Mouse (Mus musculus) induced T-regulatory cell, adult 2 months (primary cell): ENCODE data around the gene Mbtps2.

Source experiments
- DNase-seq: peaks from one replicate; pipeline ENCODE4 v3.0.0-alpha.2; 2012; ENCODE audit warnings: low read depth

Gene Mbtps2

GRCm38 (mm10) chrX:157598186-157598996 is at the start of gene Mbtps2:
Mbtps2 (minus strand) TSS chrX:157598715.
- DNase-seq = peak; percentile 82

- no peak for DNase-seq
Observed at GRCm38 (mm10) chrX:157646399-157646798, 47.9 kb upstream of the Mbtps2 start.

GRCm38 (mm10) chrX:157644700-157645099 is 46.2 kb upstream of the Mbtps2 start:
- DNase-seq = no peak

- DNase-seq = peak; percentile 51
Observed at GRCm38 (mm10) chrX:157644300-157644699, 45.8 kb upstream of the Mbtps2 start.

- no peak for DNase-seq
Observed at GRCm38 (mm10) chrX:157642856-157643255, 44.3 kb upstream of the Mbtps2 start.

GRCm38 (mm10) chrX:157637253-157637652 is 38.7 kb upstream of the Mbtps2 start:
- no peak for DNase-seq

GRCm38 (mm10) chrX:157633676-157634414 is 35.3 kb upstream of the Mbtps2 start:
- no peak for DNase-seq

- DNase-seq = no peak
Observed at GRCm38 (mm10) chrX:157630341-157630740, 31.8 kb upstream of the Mbtps2 start.

- no peak for DNase-seq
Observed at GRCm38 (mm10) chrX:157612894-157613293, 14.4 kb upstream of the Mbtps2 start.

- DNase-seq = no peak
Observed at GRCm38 (mm10) chrX:157601450-157601849, 2.9 kb upstream of the Mbtps2 start.

GRCm38 (mm10) chrX:157597585-157598185 is 830 bp downstream of the Mbtps2 start:
- DNase-seq = no peak

- peak; percentile 45 for DNase-seq
Observed at GRCm38 (mm10) chrX:157596802-157597201, 1.7 kb downstream of the Mbtps2 start.

GRCm38 (mm10) chrX:157595927-157596326 is 2.6 kb downstream of the Mbtps2 start:
- DNase-seq = no peak

- no peak for DNase-seq
Observed at GRCm38 (mm10) chrX:157594606-157595005, 3.9 kb downstream of the Mbtps2 start.

GRCm38 (mm10) chrX:157587001-157587400 is 11.5 kb downstream of the Mbtps2 start:
- no peak for DNase-seq

GRCm38 (mm10) chrX:157586397-157586796 is 12.1 kb downstream of the Mbtps2 start:
- no peak for DNase-seq

GRCm38 (mm10) chrX:157579108-157579614 is 19.4 kb downstream of the Mbtps2 start:
- DNase-seq = no peak

- DNase-seq = no peak
Observed at GRCm38 (mm10) chrX:157574683-157575082, 23.8 kb downstream of the Mbtps2 start.

GRCm38 (mm10) chrX:157568840-157569239 is 29.7 kb downstream of the Mbtps2 start, which contains the start of gene Yy2:
Yy2 (minus strand) TSS chrX:157568985.
- DNase-seq = no peak

- DNase-seq = peak; percentile 42
Observed at GRCm38 (mm10) chrX:157563794-157564193, 34.7 kb downstream of the Mbtps2 start.

- no peak for DNase-seq
Observed at GRCm38 (mm10) chrX:157547082-157547481, 51.4 kb downstream of the Mbtps2 start.

- no peak for DNase-seq
Observed at GRCm38 (mm10) chrX:157506400-157506799, 92.1 kb downstream of the Mbtps2 start.
